Mouse (Mus musculus) testis, postnatal 10 days (tissue): ENCODE results near the gene Ralgapa2.

ENCODE experiments used
- DNase-seq: peaks from one replicate; pipeline ENCODE4 v3.0.0; 2021; ENCODE audit warnings: low spot score

Ralgapa2 gene

DNA sequence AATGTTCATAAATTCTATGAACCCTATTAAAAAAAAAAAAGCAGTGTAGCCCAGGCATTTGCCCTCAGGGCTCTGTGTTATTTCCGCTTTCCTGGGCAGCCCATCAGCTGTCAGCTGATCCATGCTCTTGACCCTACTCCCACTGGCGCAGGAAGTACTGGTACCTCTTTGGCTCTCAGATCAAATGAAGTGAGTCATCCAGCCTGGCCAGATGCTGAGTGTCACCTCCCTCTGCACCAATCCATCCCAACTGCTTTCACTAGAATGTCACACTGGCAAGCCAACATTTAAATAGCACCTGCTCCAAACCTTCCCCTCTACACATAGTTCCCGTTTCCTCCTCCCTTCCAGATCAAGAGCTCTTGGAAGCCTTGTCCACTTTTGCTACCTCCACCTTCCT is 84.8 kb downstream of the Ralgapa2 start:
- no peak for DNase-seq

DNA sequence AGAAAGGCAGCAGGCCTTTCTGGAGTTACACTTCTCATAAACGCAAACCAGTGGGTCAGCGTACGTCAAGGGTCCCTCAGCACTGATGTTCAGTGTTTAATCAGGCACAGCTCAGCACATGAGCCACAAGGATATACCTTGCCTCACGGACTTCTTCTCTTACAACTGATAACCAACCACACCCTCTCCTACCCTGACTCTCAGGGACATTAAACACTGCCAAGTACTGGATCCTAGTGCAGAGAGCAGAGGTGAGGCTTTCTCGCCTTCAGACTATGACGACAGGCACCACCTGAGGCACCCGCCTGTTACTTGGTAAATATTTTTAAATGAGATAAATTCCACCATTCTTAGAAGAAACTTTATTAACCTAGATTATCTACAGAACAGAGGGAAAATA is 85.8 kb downstream of the Ralgapa2 start:
- no peak for DNase-seq

DNA sequence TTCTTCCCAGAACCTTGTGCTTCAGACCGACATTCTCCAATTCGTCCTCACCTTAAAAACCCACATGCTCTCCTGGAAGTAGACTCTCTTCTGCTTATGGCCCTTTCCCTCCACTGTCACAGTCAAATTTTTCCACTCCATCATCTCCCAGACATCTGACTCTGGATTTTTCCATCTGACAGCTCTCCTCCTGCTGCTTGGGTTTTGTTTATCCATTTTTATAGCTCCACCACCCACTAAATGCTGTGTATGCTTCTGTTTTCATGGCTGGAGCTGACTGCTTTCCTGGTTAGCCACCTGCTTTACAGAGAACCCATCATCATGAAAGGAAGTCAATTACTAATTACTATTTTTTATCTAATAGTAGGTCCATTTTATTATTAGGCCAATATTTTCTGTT is 86.9 kb downstream of the Ralgapa2 start:
- DNase-seq: no peak

GRCm38 (mm10) chr2:146423710-146424301 is 88.3 kb downstream of the Ralgapa2 start:
- no peak for DNase-seq

DNA sequence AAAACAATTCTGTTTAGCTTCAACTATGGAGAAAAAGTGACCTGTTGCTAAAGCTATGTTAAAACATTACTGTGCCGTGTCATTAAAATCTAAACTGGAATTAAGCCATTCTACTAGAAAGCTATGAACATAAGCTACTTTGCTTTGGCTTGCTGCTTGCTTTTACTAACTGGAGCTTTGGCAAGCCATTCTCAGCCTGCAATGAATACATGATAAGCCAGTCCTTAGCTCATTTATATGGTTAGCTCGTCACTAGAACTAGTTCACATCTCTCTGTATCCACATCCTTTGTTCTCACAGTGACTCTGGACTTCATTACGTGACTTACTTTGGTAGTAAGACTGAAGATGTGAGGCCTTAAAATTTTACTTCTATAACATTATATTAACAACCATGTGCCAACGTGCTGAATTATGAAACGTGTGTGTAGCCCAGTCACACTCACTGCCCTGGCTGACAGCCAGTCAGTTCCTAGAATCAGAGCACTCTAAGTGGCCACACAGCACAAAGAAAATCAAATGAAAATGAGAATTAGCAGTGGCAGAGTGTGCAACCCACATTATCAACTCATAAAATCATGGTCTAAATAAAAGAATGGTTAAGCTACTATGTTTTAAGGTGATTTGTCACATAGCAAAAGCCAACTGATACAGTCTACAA is 89.0 kb downstream of the Ralgapa2 start:
- no peak for DNase-seq

- DNase-seq: no peak
Observed at GRCm38 (mm10) chr2:146416283-146416682, 95.9 kb downstream of the Ralgapa2 start.

GRCm38 (mm10) chr2:146414484-146415291 is 97.5 kb downstream of the Ralgapa2 start:
- peak; percentile 90 for DNase-seq

DNA sequence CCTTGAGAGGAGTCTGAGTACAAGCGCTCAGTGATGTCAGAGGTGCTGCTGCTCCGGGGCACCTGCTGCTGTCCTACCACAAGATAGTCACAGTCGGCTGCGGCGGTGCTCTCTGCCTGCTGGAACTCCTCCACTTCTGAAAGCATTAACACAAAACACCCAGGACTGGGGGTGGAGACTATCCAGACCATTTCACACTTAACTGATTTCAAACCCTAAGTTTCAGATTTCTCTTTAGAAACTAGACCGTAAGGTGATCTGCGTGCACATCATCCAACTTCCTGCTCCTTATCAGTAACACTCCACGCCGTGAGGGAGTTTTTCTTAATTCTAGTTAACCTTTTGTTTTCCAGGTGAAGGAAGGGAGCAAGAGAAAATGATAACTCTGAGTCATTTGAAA is 99.4 kb downstream of the Ralgapa2 start:
- no peak for DNase-seq

DNA sequence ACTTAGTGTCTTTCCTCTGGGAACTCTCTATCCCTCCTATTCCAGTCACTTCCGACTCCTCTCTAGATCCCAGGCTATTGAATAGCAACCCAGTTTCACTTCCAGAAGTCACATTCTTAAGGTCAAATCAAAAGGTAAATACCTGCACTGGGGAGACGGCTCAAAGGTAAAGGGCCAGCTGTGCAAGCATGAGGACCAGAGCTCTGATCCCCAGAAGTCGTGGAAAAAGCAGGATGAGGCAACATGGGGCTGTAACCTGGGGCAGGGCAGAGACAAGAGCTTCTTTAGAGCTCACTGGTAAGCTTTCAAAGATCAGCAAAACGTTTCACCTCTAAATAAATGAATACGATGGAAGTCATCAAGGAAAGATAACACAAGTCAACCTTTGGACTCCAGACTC is 100.2 kb downstream of the Ralgapa2 start:
- no peak for DNase-seq

- no peak for DNase-seq
Observed at GRCm38 (mm10) chr2:146407078-146407477, 105.1 kb downstream of the Ralgapa2 start.

- no peak for DNase-seq
Observed at GRCm38 (mm10) chr2:146401588-146401987, 110.6 kb downstream of the Ralgapa2 start.

GRCm38 (mm10) chr2:146400738-146401137 is 111.4 kb downstream of the Ralgapa2 start:
- DNase-seq: no peak

DNA sequence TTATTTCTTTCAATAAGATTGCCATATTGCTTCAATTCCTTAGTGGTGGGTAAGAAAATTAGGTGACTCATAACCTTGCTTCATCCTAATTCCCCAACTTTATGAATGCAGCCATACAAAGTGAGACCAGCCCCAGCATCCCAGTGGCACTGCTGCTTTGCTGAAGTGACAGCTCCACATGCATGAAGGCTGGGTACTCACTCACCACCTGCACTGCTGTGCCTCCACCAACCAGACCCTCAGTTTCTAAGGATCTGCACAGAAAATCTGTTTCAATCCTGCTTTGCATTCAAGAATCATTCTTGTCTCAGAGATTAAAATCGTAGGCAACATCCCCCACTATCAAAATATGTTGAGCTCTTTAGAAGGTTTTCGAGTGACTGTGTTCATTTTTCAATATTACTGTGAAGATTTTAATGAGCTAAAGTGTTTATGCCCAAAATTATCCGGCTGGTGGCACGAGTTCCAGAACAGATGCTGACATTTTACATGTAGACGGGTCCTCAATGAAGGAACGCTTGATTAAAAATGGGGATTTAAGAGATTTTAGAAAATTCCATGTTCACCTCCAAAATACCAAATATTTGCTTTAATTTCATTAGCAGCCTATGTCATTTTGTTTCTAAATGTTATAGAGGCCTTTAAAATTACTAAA is 113.8 kb downstream of the Ralgapa2 start:
- no peak for DNase-seq

- DNase-seq: no peak
Observed at GRCm38 (mm10) chr2:146387211-146387610, 124.9 kb downstream of the Ralgapa2 start.

GRCm38 (mm10) chr2:146384582-146384981 is 127.6 kb downstream of the Ralgapa2 start:
- DNase-seq: no peak

- no peak for DNase-seq
Observed at GRCm38 (mm10) chr2:146376293-146376692, 135.9 kb downstream of the Ralgapa2 start.

DNA sequence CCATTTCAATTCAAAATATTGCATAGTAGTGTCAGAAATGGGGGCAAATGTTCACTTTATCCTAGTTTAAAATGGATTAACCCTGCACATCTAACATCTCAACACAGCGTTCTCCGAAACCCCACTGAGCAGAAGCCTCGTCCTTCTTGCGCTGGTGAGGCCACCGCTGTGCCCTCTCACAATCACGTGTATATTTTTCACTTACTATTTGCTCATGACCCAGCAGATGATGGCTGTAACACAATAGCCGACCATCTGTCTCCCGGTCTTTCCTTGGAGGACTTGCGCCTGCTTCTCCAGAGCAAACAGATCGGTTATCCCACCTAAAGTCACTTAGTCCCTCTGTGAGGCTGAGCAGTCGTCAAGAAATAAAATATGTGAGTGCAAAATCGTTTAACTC is 146.0 kb downstream of the Ralgapa2 start:
- DNase-seq: no peak

GRCm38 (mm10) chr2:146365368-146365983 is 146.7 kb downstream of the Ralgapa2 start:
- DNase-seq: no peak

- DNase-seq: no peak
Observed at GRCm38 (mm10) chr2:146363483-146363882, 148.7 kb downstream of the Ralgapa2 start.

- DNase-seq: no peak
Observed at GRCm38 (mm10) chr2:146362932-146363331, 149.2 kb downstream of the Ralgapa2 start.

- no peak for DNase-seq
Observed at GRCm38 (mm10) chr2:146361969-146362368, 150.2 kb downstream of the Ralgapa2 start.

DNA sequence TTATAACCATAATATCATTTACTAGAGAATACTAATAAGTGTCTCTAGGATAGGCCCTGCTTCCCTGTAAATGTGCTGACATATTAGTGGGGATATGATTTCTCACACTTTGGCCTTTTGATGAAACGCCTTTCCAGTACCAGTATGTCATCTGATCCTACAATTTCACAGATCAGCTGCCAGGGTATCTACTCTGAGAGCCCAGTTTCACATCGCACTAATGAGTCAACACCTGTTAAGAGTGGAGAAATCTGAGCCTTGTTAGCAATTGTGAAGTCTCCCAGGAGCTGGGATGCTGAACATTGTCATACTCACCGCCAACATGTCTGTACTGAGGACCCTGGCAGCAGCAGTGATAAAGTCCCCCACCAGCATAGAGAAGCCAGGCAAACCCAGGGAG is 151.1 kb downstream of the Ralgapa2 start:
- DNase-seq: no peak
